8 mouse cellular contexts compared by ENCODE assay signal in genomic region chr11:113784656-113785396, GRCm38 (mm10). TPM values are rescaled to one million over a fixed set of nuclear protein-coding genes. Genes with fewer than 3 reads are reported as not detected.
DNase-seq lines count a peak whose midpoint lies in the region; ATAC-seq and TF ChIP-seq lines count a peak whose summit lies in the region.

No protein-coding gene starts in this region.

- peaks cover 68% of the 10 kb centered on the region for H3K4me1 ChIP-seq in heart, embryonic 10.5 days
- peaks cover 42% of the 10 kb centered on the region for H3K4me1 ChIP-seq in thymus, adult 2 months (replicated peaks; ENCODE audit: control insufficient read depth, insufficient read depth, low read length)
- H3K4me1 ChIP-seq in liver, embryonic 13.5 days (replicated peaks): peaks cover 61% of the 10 kb centered on the region

- H3K27me3 ChIP-seq in heart, embryonic 10.5 days (ENCODE audit: insufficient read depth, poor library complexity, severe bottlenecking): no peaks in the 10 kb centered on the region
- no peaks in the 10 kb centered on the region for H3K27me3 ChIP-seq in thymus, adult 2 months (ENCODE audit: control insufficient read depth, insufficient read depth, low read length)
- 0 out of 2 replicates have a peak, but pooled peaks cover 3% of the 10 kb centered on the region for H3K27me3 ChIP-seq in liver, embryonic 13.5 days

- no peaks in the 10 kb centered on the region for H3K9me3 ChIP-seq in heart, embryonic 10.5 days
- H3K9me3 ChIP-seq in liver, embryonic 13.5 days (replicated peaks): no peaks in the 10 kb centered on the region

- H3K27ac ChIP-seq in heart, embryonic 10.5 days: peak overlapping the region; percentile 89
- H3K27ac ChIP-seq in thymus, adult 2 months (ENCODE audit: control insufficient read depth, insufficient read depth, low read length): 0 out of 2 replicates have a peak overlapping the region, but pooled peaks have one; percentile 19
- peak overlapping the region; percentile 67; the same call in 1 of the 2 replicates for H3K27ac ChIP-seq in liver, embryonic 13.5 days

- H3K36me3 ChIP-seq in heart, embryonic 10.5 days: no peaks in the 10 kb centered on the region
- H3K36me3 ChIP-seq in thymus, adult 2 months (ENCODE audit: control insufficient read depth, insufficient read depth, low read length): no peaks in the 10 kb centered on the region
- no peaks in the 10 kb centered on the region for H3K36me3 ChIP-seq in liver, embryonic 13.5 days

- peak overlapping the region; percentile 61 for H3K4me2 ChIP-seq in liver, embryonic 13.5 days

- no peak overlapping the region; the same call in 1 of the 2 replicates for H3K9ac ChIP-seq in liver, embryonic 13.5 days

- WGBS in heart, embryonic 10.5 days: 47% methylated on average over 2 of the region's 2 CpGs
- 99% methylated on average over 2 of the region's 2 CpGs for WGBS in thymus, adult 2 months
- WGBS in liver, embryonic 13.5 days (ENCODE audit: insufficient replicate concordance): 58% methylated on average over 2 of the region's 2 CpGs

- no peak for TF ChIP-seq POLR2A in thymus, adult 2 months (IDR thresholded peaks at IDR 0.05; ENCODE audit: control insufficient read depth, extremely low read depth, insufficient read depth, low read length, poor library complexity)

- ATAC-seq in liver, embryonic 13.5 days (ENCODE audit: low read depth): peak; percentile 2; the same call in 1 of the 2 replicates
- ATAC-seq in CD4-positive, CD25-positive, alpha-beta regulatory T cell, adult 4 months: no peak
- no peak for ATAC-seq in megakaryocyte, adult 5-6 weeks (ENCODE audit: poor library complexity, severe bottlenecking)

- TF ChIP-seq CTCF in thymus, adult 2 months (IDR thresholded peaks at IDR 0.05; ENCODE audit: borderline replicate concordance, control insufficient read depth, extremely low read depth, insufficient read depth, low read length, poor library complexity): no peak

- H3K4me3 ChIP-seq in heart, embryonic 10.5 days: peak overlapping the region; percentile 56
- no peak overlapping the region for H3K4me3 ChIP-seq in thymus, adult 2 months (ENCODE audit: control insufficient read depth, insufficient read depth, low read length)
- no peak overlapping the region for H3K4me3 ChIP-seq in liver, embryonic 13.5 days (replicated peaks)

- no peak for DNase-seq in heart, embryonic 10.5 days (ENCODE audit: low spot score)
- DNase-seq in heart, adult 9 months (ENCODE audit: low spot score in 2 of 2): no peak
- DNase-seq in thymus, adult 2 months: no peak
- no peak for DNase-seq in thymus, adult 18-20 months
- DNase-seq in liver, embryonic 13.5 days: no peak
- DNase-seq in layer of hippocampus, adult 9-10 months (ENCODE audit: low spot score): no peak

RNA-seq across cellular contexts. Expression of gene Cdc42ep4, which starts 33.1 kb away (rescaled TPM):
- polyA plus RNA-seq in heart, embryonic 10.5 days (2016; fragmentation: Nextera tagmentation; extraction: Ambion mirVana): 30.4 and 45.4 TPM in 2 replicates
- 28.7 and 32.8 TPM in 2 replicates for polyA plus RNA-seq in thymus, adult 2 months (2012; rRNA removed)
- 17.3 and 18.4 TPM in 2 replicates for polyA plus RNA-seq in liver, embryonic 13.5 days (2015; fragmentation: Nextera tagmentation; extraction: Ambion mirVana)
- 1 to 10 TPM; 2.1 to 2.3 TPM for polyA plus RNA-seq in CD4-positive, CD25-positive, alpha-beta regulatory T cell, adult 4 months (2017; shearing (Covaris generic))
- total RNA-seq in megakaryocyte, adult 5-6 weeks (2015): 14.0 and 20.1 TPM in 2 replicates
- total RNA-seq in megakaryocyte, adult 5-6 weeks (2017): 26.9 and 27.8 TPM in 2 replicates

Comparison
In these comparisons a context has a peak if more than half of its experiments do, and no peak if none do; other contexts are left out.
1. H3K27ac ChIP-seq: peak in every context shown above with its lines; median percentile 89 in heart, embryonic 10.5 days; 67 in liver, embryonic 13.5 days; 19 in thymus, adult 2 months.